ENCODE assay signal across 8 mouse cellular contexts in genomic region chr7:132809721-132810120, GRCm38 (mm10). TPM values are rescaled to one million over a fixed set of nuclear protein-coding genes. Genes with fewer than 3 reads are reported as not detected.
DNase-seq lines count a peak whose midpoint lies in the region; ATAC-seq and TF ChIP-seq lines count a peak whose summit lies in the region.

No protein-coding gene starts in this region.

- DNase-seq in kidney, postnatal 0 days (ENCODE audit: low spot score): no peak
- no peak for DNase-seq in kidney, postnatal 36 days
- no peak for DNase-seq in midbrain, embryonic 14.5 days
- DNase-seq in frontal cortex, postnatal 36 days (ENCODE audit: low spot score in 2 of 2): no peak
- DNase-seq in Muller cell, postnatal 12 days (ENCODE audit: inconsistent ontology term): no peak
- DNase-seq in layer of hippocampus, adult 18-20 months (ENCODE audit: low spot score in 2 of 2): no peak

- H3K9ac ChIP-seq in kidney, postnatal 0 days (ENCODE audit: low read depth, low read length): peak overlapping the region; percentile 14; the same call in 1 of the 2 replicates
- H3K9ac ChIP-seq in embryonic facial prominence, embryonic 15.5 days: 0 out of 2 replicates have a peak overlapping the region, but pooled peaks have one; percentile 10
- 0 out of 2 replicates have a peak overlapping the region, but pooled peaks have one; percentile 12 for H3K9ac ChIP-seq in hindbrain, embryonic 15.5 days
- no peak overlapping the region for H3K9ac ChIP-seq in midbrain, embryonic 14.5 days (replicated peaks; ENCODE audit: low read length)

- no peaks in the 10 kb centered on the region for H3K9me3 ChIP-seq in kidney, postnatal 0 days (replicated peaks; ENCODE audit: low read length)
- no peaks in the 10 kb centered on the region for H3K9me3 ChIP-seq in embryonic facial prominence, embryonic 15.5 days (replicated peaks)
- H3K9me3 ChIP-seq in hindbrain, embryonic 15.5 days: no peaks in the 10 kb centered on the region
- no peaks in the 10 kb centered on the region for H3K9me3 ChIP-seq in midbrain, embryonic 14.5 days (ENCODE audit: control insufficient read depth, low read length)

- WGBS in kidney, postnatal 0 days: 40% methylated on average over 6 of the region's 6 CpGs
- WGBS in embryonic facial prominence, embryonic 15.5 days: 41% methylated on average over 6 of the region's 6 CpGs
- 19% methylated on average over 6 of the region's 6 CpGs for WGBS in hindbrain, embryonic 15.5 days
- 24% methylated on average over 6 of the region's 6 CpGs for WGBS in midbrain, embryonic 14.5 days

- H3K27ac ChIP-seq in kidney, postnatal 0 days: peak overlapping the region; percentile 82
- peak overlapping the region; percentile 90 for H3K27ac ChIP-seq in embryonic facial prominence, embryonic 15.5 days (replicated peaks)
- peak overlapping the region; percentile 72 for H3K27ac ChIP-seq in hindbrain, embryonic 15.5 days (replicated peaks)
- no peak overlapping the region for H3K27ac ChIP-seq in midbrain, embryonic 14.5 days (replicated peaks; ENCODE audit: low read depth, low read length)

- H3K27me3 ChIP-seq in kidney, postnatal 0 days (ENCODE audit: insufficient read depth, low read length): no peaks in the 10 kb centered on the region
- H3K27me3 ChIP-seq in embryonic facial prominence, embryonic 15.5 days: no peaks in the 10 kb centered on the region
- no peaks in the 10 kb centered on the region for H3K27me3 ChIP-seq in hindbrain, embryonic 15.5 days
- no peaks in the 10 kb centered on the region for H3K27me3 ChIP-seq in midbrain, embryonic 14.5 days (ENCODE audit: control insufficient read depth, insufficient read depth, low read length)

- H3K36me3 ChIP-seq in kidney, postnatal 0 days (ENCODE audit: insufficient read depth, low read length): no peaks in the 10 kb centered on the region
- no peaks in the 10 kb centered on the region for H3K36me3 ChIP-seq in embryonic facial prominence, embryonic 15.5 days
- no peaks in the 10 kb centered on the region for H3K36me3 ChIP-seq in hindbrain, embryonic 15.5 days
- H3K36me3 ChIP-seq in midbrain, embryonic 14.5 days (ENCODE audit: control insufficient read depth, insufficient read depth, low read length): no peaks in the 10 kb centered on the region

- peaks cover 53% of the 10 kb centered on the region for H3K4me1 ChIP-seq in kidney, postnatal 0 days (replicated peaks; ENCODE audit: insufficient read depth, low read length)
- H3K4me1 ChIP-seq in embryonic facial prominence, embryonic 15.5 days: peaks cover 80% of the 10 kb centered on the region
- H3K4me1 ChIP-seq in hindbrain, embryonic 15.5 days (replicated peaks): peaks cover 87% of the 10 kb centered on the region
- H3K4me1 ChIP-seq in midbrain, embryonic 14.5 days (ENCODE audit: control insufficient read depth, insufficient read depth, low read length): peaks cover 60% of the 10 kb centered on the region

- no peak for TF ChIP-seq CTCF in kidney, postnatal 0 days (IDR thresholded peaks at IDR 0.05; ENCODE audit: low read depth)

- H3K4me3 ChIP-seq in kidney, postnatal 0 days (replicated peaks; ENCODE audit: low read depth, low read length): no peak overlapping the region
- H3K4me3 ChIP-seq in embryonic facial prominence, embryonic 15.5 days (replicated peaks): no peak overlapping the region
- H3K4me3 ChIP-seq in hindbrain, embryonic 15.5 days: no peak overlapping the region
- no peak overlapping the region; the same call in 1 of the 2 replicates for H3K4me3 ChIP-seq in midbrain, embryonic 14.5 days (replicated peaks; ENCODE audit: low read depth, low read length)

- H3K4me2 ChIP-seq in kidney, postnatal 0 days (ENCODE audit: low read length): peak overlapping the region; percentile 32
- peak overlapping the region; percentile 30; the same call in 1 of the 2 replicates for H3K4me2 ChIP-seq in embryonic facial prominence, embryonic 15.5 days (replicated peaks)
- peak overlapping the region; percentile 32 for H3K4me2 ChIP-seq in hindbrain, embryonic 15.5 days
- peak overlapping the region; percentile 91 for H3K4me2 ChIP-seq in midbrain, embryonic 14.5 days (ENCODE audit: low read length)

- ATAC-seq in kidney, postnatal 0 days (replicated peaks; ENCODE audit: low FRiP score, low read depth): no peak
- no peak for ATAC-seq in embryonic facial prominence, embryonic 15.5 days (ENCODE audit: insufficient number of reproducible peaks, low FRiP score, low TSS enrichment, low read depth)
- no peak for ATAC-seq in hindbrain, embryonic 15.5 days (ENCODE audit: low FRiP score, low read depth)
- no peak for ATAC-seq in midbrain, embryonic 14.5 days (ENCODE audit: low FRiP score, low TSS enrichment)

RNA-seq across cellular contexts. Expression of gene Fam53b, which starts 4.0 kb away (rescaled TPM):
- 17.1 and 17.5 TPM in 2 replicates for polyA plus RNA-seq in kidney, postnatal 0 days (2015; fragmentation: Nextera tagmentation; extraction: Ambion mirVana)
- 21.6 and 22.5 TPM in 2 replicates for polyA plus RNA-seq in embryonic facial prominence, embryonic 15.5 days (2015; fragmentation: Nextera tagmentation; extraction: Ambion mirVana)
- polyA plus RNA-seq in hindbrain, embryonic 15.5 days (2015; fragmentation: Nextera tagmentation; extraction: Ambion mirVana): 16.1 and 17.9 TPM in 2 replicates
- polyA plus RNA-seq in midbrain, embryonic 14.5 days (2014; fragmentation: Nextera tagmentation; extraction: Ambion mirVana): 9.3 and 15.5 TPM in 2 replicates
- total RNA-seq in layer of hippocampus, adult 18-20 months (2021): 10 to 100 TPM; 50.6 to 51.7 TPM

RNA-seq across cellular contexts. Expression of gene Eef1akmt2, which starts 42.8 kb away (rescaled TPM):
- polyA plus RNA-seq in kidney, postnatal 0 days (2015; fragmentation: Nextera tagmentation; extraction: Ambion mirVana): 74.0 and 76.6 TPM in 2 replicates
- 63.9 and 66.9 TPM in 2 replicates for polyA plus RNA-seq in embryonic facial prominence, embryonic 15.5 days (2015; fragmentation: Nextera tagmentation; extraction: Ambion mirVana)
- 84.6 and 88.5 TPM in 2 replicates for polyA plus RNA-seq in hindbrain, embryonic 15.5 days (2015; fragmentation: Nextera tagmentation; extraction: Ambion mirVana)
- polyA plus RNA-seq in midbrain, embryonic 14.5 days (2014; fragmentation: Nextera tagmentation; extraction: Ambion mirVana): 90.0 and 92.6 TPM in 2 replicates
- total RNA-seq in layer of hippocampus, adult 18-20 months (2021): 10 to 100 TPM; 33.4 to 33.9 TPM

RNA-seq across cellular contexts. Expression of gene Abraxas2, which starts 49.3 kb away (rescaled TPM):
- polyA plus RNA-seq in kidney, postnatal 0 days (2015; fragmentation: Nextera tagmentation; extraction: Ambion mirVana): 31.1 and 35.5 TPM in 2 replicates
- polyA plus RNA-seq in embryonic facial prominence, embryonic 15.5 days (2015; fragmentation: Nextera tagmentation; extraction: Ambion mirVana): 33.9 and 38.1 TPM in 2 replicates
- 36.2 and 38.4 TPM in 2 replicates for polyA plus RNA-seq in hindbrain, embryonic 15.5 days (2015; fragmentation: Nextera tagmentation; extraction: Ambion mirVana)
- 40.0 and 42.6 TPM in 2 replicates for polyA plus RNA-seq in midbrain, embryonic 14.5 days (2014; fragmentation: Nextera tagmentation; extraction: Ambion mirVana)
- total RNA-seq in layer of hippocampus, adult 18-20 months (2021): 10 to 100 TPM; 26.6 to 27.8 TPM

Comparison
In these comparisons a context has a peak if more than half of its experiments do, and no peak if none do; other contexts are left out.
1. H3K4me2 ChIP-seq: peak in every context shown above with its lines; median percentile 91 in midbrain, embryonic 14.5 days; 32 in kidney, postnatal 0 days; 32 in hindbrain, embryonic 15.5 days; 30 in embryonic facial prominence, embryonic 15.5 days.